Mouse (Mus musculus) erythroblast, embryonic 14.5 days (primary cell): ENCODE results near the gene Npvf.

ENCODE experiments used
- GATA1 ChIP-seq: IDR thresholded peaks from 2 replicates; pipeline ENCODE4 v1.6.1; 2012; ENCODE audit warnings: low read length, inconsistent platforms, mixed read lengths
- TAL1 ChIP-seq: IDR thresholded peaks from 3 replicates; pipeline ENCODE4 v1.6.1; 2012; ENCODE audit warnings: low read length, inconsistent platforms, mixed read lengths

DNA sequence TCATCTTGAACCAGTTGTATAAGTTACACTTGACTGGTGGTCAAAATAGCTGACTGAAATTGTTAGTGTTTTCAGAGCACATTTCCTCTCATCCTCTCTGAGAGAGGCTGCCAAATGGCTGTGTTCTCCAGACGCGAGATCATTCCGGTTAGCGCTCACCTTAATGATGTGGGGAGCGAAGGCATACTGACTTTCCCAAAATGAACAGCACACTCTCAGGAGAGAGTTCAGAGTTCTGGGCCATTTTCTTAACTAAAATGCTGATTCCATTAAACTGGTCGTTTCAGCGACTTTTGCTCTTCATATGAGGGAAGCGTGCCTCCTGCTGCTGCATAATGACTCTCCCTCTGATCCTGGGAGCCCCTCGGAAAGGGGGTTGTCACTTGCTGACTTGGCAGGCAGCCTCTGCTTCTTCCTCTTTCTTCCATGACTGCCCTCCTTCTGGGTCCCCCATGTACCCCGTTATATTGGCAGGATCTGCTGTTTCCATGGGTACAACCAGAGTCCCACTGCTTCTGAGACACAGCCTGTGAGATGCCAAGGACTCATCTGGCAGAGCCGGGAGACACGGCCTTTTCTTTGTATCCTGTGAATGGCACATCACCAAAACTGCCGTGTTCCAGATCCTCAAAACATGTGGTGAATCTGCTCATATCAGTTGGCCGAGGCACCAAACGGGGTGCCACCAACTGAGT lies 35.0 kb upstream of the Npvf start:
- TF ChIP-seq TAL1 (no peak), GATA1 (no peak)
